Mouse (Mus musculus) embryo, embryonic 11 days (tissue): Measurements from ENCODE around the gene Etfa.

Source experiments
- DNase-seq: peaks from one replicate; pipeline ENCODE4 v3.0.0-alpha.2; 2015

Etfa gene

GRCm38 (mm10) chr9:55510651-55511235, 1.3 kb downstream of the Etfa start:
- no peak for DNase-seq

DNA sequence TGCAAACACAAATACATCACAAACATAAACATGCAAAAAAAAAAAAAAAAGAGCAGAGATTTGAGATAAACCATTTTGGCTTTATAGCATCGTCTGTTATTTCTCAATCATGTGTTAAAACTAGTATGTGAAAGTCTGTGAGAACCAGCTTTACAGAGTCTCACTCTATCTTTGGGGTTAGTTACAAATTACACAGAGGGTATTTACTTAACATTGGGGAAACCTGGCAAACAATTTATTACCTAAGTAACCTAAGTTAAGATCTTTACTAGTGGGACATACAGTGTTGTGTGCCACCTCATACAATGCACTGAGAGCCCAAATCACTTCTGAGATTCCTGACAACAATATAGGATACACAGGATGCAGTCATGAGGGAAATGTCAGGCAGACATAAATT, 2.3 kb downstream of the Etfa start:
- no peak for DNase-seq

- no peak for DNase-seq
Observed at GRCm38 (mm10) chr9:55508701-55509100, 3.3 kb downstream of the Etfa start.

DNA sequence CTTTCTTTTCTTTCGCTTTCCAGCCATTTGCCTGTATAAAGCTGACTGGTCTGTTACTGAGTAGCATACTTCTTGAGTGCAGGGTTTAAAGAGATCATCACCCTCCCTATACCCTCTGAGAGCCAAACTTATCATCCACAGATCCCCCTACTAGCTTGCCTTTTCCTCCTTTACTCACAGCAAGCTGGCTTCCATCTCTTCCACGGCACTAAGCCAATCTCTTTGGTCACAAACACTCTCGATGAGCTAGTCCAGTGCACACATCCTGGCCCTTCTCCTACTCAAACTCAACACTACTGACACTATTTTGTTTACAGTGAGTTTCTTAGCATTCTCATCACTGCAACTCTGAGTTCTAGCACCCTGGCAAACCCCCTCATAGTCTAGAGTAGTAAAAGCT, 4.1 kb downstream of the Etfa start:
- DNase-seq, result no peak

DNA sequence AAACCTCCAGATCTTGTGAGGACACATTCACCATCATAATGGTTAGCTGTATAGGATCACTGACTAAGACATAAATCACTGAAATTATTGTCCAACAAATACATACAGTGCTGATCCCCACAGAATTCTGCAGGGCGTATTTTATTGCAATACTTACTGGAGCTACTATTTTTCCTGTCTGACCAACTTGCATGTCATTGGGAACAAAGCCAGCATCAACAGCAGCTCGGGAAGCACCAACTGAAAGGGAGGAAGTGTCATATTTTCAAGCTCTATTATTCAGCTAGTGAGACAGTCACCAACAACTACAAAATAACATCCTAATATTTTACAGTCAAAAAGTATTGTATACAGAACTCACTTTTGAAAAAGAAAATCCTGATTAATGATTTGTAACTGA, 29.9 kb downstream of the Etfa start:
- DNase-seq, result no peak

DNA sequence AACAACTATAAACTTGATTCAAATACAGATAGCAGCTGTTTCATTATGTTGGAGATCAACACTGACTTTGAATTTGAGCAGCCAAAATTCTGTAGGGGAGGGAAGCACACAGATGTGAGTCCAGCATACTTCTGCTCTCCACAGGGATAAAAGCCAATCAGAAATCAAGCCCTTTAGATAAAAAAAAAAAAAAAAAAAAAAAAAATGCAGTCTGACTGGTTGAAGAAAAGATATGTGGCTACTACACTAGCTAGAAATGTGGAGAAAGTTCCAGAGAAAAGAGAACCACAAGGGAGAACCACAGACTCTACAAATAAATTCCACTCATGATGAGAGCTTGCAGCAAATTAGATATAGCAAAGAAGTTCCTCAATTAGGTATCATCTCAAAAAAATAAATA, 33.3 kb downstream of the Etfa start:
- DNase-seq, result no peak

GRCm38 (mm10) chr9:55476084-55476483, 36.0 kb downstream of the Etfa start:
- no peak for DNase-seq

DNA sequence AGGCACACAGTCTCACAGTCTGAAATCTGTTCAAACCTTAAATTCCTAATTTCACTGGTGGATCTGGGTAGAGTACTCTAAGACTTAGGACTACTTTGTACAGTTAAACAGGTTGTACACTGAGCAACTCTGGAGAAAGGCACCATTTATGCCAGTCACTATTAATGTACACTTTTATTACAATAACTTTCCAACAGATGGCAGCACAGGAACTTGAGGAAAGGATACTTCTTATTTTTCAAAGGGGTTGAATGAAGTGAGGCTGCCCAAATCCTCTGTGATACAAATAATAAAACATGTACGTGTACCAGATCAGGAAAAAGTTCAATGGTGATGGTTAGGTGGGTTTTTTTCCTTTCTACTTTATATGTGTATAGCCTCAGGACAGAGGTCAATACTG, 43.6 kb downstream of the Etfa start:
- DNase-seq, result peak; percentile 65

GRCm38 (mm10) chr9:55453366-55453765, 58.7 kb downstream of the Etfa start:
- DNase-seq, result no peak

GRCm38 (mm10) chr9:55452906-55453305, 59.1 kb downstream of the Etfa start:
- DNase-seq, result no peak

DNA sequence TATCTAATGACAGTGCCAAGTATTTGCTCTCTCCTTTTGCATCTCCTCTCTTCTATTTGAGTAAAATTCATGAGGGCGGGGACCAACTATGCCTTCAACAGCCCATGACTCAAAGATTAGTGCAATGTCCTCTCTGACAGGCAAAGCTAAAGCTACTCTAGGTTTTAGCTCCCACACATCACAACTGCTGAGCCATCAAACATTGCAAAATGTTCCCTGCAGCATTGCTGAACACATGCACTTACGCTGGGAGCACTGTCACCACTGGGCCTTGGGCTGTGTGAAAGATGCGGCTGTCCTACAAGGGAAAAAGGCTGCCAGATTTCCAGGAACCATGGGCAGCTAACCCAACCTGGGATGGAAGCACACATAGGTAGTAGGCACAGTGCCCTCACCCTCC, 60.6 kb downstream of the Etfa start:
- DNase-seq, result no peak

GRCm38 (mm10) chr9:55450035-55450434, 62.0 kb downstream of the Etfa start:
- DNase-seq, result no peak

DNA sequence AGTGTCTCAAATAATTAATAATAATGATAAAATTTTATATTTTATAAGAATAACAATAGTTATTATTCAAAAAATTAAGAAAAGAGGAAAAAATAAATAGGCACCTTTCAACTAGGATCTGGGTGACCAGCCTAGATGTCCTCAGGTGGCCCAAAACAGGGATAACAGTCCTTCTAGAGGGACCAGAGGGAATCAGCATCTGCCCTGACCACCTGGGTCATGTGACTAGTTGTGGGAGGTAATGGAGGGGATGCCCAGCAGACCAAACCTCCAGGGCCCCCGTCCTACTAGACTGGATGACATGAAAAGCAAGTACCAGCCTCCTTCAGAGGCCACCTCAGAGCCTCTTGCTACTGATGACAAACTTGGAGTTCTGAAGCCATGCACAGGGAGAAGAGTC, 62.9 kb downstream of the Etfa start:
- DNase-seq, result no peak

DNA sequence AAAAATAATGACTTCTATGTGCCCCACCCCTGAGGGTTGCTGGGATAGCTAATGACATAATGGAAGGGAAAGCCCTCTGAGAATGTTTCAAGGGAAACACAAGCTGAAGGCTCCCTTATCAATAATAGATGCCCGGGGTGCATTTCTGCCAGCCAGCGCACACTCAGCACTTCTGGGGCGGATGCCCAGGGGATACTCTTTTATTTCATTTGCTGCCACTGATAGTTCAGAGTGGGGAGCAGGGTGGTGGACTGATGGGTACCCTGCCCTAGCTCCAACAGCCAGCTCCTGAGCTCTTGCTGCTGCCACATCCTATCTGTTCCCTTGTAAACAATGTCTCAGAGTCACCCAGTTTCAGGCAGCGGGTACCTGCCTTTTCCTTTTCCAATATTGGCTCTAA, 64.5 kb downstream of the Etfa start:
- no peak for DNase-seq

- no peak for DNase-seq
Observed at GRCm38 (mm10) chr9:55439206-55439780, 72.8 kb downstream of the Etfa start.

DNA sequence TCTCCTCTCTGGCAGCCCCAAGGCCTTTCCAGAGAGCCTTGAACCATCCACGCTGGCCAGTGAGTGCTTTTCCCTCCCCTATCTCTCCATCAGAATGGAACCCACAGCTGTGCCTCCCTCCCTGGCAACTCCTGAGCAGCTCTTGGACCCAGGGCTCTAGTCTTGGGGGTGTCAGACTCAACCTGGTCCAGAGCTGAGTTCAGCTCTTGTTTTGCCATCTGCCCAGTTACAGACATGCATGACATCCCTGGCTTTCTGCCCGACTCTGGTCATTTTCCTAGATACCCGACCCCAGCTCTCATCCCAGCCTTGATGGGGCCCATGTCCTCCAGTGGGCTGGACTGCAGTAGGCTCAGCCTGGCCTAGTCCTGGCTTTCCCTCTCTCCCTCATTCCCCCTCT, 73.6 kb downstream of the Etfa start:
- DNase-seq, result no peak

DNA sequence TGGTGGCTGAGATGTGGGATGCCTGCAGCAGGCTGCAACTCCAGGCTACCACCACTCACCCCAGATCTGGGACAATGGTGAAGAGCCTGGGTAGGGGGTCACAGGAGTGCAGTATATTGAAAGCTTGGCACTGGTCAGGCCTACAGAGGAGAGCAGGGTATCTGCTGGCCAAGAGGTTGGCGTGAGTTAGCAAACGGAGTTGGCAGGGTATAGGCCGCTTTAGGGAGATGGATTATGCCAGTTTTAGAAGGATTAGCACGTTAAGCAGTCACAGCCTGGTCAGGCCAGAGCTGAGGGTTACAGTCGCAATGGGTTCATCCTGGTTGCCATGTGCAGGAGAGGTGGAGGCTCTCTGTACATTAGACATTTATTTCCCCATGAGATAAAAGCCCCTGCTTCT, 78.2 kb downstream of the Etfa start:
- DNase-seq, result no peak

DNA sequence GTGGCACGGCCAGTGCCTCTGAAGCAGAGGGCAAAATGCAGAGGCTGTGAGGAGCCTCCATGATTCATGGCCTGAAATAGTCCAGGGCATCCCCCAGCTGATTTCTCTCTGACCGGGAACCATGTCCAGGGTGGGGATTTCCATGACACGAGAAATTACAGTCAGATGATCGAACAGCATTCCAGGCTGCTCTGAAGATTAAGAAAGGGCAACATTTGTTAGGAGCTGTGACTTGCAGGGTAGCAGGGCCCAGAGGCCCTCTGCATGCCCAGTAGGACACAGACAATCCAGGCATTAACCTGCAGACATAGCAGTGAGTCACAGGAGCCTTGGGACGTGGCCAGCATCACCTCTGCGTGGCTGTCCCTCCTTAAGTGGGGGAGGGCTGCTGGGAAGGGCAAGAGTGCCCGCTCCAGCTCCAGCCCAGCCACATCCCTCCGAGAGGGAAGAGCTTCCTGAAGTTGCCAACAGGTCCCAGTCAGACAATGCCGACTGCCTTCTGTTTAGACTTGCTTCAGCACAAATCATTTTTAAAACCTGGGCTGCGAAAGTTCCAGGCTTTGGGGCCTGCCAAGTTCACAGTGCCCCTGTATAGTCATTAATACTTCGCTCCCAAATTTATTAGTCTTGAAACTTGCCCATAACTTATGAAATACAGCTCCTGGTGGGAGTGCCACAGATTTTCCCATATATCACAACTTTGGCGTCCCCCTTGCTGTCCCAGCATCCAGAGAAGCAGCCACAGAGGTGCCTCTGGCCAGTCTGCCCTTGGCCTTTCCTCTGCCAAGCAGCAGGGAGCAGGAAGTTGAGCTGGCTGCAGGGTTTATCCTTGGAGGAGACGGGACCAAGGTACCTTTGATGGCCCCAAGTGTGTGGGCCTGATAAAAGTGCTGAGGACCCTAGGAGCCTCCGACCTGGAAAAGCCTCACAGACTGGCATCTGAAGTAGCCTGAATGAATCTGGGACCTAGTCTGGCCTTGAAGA, 79.4 kb downstream of the Etfa start:
- no peak for DNase-seq

GRCm38 (mm10) chr9:55430133-55430532, 81.9 kb downstream of the Etfa start:
- DNase-seq, result peak; percentile 39

DNA sequence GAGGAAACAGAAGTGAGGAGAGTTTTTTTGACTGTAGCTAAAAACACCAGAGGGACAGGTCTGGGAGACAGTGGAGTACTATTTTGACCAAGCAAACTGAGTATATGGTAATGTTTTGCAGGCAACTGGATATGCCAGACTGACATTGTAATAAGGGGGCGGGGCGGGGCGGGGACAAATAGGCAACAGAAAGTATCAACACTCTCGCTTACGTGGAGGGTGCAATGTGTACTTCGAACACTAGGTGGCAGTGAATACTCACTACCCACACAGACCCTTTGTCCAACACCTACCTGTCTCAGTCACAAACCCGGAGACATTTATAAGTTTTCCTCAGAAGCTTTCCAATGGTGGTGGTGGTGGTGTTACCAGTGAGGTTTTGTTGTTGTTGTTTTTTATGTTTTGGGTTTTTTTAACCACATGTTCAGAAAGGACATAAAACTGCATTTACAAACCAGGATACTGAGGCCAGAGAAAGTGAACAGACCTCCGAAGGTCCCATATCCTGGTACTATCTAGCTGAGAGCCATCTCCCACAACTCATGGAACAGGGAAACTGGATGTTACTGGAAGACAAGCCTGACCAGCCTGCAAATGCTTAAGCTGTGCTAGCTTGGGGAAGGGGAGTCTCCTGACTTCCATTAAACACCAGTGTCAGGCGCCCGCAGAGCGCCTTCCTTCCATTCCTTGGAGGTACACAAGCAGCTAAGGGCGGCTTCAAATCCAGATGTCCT, 82.6 kb downstream of the Etfa start:
- DNase-seq, result peak; percentile 83

DNA sequence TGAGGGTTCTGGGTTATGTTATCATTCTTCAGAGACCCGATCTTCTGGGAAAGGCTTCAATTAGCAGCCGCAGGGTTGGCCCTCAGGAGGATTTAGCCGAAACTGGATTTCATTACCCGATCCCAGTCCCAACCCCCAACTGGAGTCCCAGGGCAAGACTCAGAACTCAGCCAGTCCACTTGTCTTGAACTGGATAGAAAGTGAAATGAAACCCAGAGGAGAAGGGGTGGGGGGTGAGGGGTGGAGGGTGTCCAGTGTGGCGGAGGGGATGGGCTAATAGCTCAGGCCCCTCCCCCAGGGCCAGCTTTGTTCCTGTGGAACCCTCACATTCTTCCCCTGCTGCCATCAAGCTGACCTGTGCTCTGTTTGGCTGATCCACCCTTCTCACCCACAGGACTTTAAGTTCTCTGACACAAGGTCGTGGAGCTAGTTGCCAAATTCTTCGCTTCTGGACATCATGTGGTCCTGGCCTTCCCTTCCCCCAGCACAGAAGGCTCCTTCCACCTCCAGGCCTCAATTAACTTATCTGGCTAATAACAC, 86.7 kb downstream of the Etfa start:
- DNase-seq, result peak; percentile 34

DNA sequence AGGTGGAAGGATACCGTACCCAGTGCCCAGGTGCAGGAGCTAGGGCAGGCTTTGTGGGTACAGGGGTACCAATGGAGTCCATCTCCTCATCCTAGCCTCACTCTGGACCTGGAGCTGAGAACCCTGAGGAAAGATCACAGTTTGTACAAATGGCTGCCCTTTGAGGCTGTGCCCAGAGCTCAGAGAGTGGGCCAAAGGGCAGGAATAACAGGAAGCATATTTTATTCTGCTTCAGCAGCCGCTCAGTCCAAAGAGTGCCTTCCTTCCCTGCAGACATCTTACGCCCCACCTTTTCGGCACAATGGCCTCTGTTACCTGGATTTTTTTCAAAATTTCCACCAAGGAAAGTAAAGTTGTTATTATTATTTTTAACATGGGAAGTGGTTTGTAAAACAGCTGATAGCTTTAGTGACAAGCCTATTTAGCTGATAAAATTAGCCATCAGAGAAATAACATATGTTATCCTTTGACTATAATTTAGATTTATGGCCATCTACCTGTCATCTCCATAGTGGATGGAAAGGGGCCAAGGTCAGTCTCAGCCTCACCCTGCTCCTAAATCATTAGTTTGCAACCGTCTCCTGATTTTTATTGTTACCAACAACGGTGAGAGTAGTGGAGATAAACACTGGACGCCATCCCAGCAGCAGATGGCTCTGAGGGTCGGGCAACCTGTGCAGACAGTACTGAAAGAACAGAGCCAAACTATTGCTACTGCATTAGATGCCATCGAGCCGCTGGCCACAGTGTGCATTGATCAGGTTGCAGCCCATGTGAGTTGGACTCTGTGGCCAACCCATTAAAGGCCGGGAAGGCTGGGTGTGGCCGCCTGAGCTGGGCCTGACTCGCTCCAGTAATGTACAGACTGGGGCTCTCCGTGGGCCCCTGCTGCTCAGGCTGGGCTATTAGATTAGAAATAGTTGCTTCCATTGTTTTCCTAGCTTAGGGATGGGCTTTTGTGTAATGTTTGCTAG, 88.3 kb downstream of the Etfa start:
- DNase-seq, result no peak
